Mouse (Mus musculus) brain, embryonic 14.5 days (tissue): ENCODE data around the gene Nfkb2. TPM values are rescaled to one million over a fixed set of nuclear protein-coding genes. Genes with fewer than 3 reads are reported as not detected.

Source experiments
- DNase-seq: peaks from one replicate; pipeline ENCODE4 v3.0.0-alpha.2; 2011; ENCODE audit warnings: low read depth
- CTCF ChIP-seq: fragments of 200-500 bp; IDR thresholded peaks from 2 replicates; pipeline ENCODE4 v1.5.1; 2012; ENCODE audit warnings: inconsistent platforms, mild to moderate bottlenecking, moderate library complexity, borderline replicate concordance; ENCODE audit not compliant: insufficient read depth, insufficient read length; ENCODE audit errors: extremely low read depth
- POLR2A ChIP-seq: fragments of 200-500 bp; IDR thresholded peaks from 2 replicates; pipeline ENCODE4 v1.6.1; 2012; ENCODE audit warnings: mild to moderate bottlenecking, inconsistent platforms, borderline replicate concordance; ENCODE audit not compliant: poor library complexity, insufficient read depth, insufficient read length, severe bottlenecking; ENCODE audit errors: extremely low read depth
- polyA plus RNA-seq: library from polyadenylated mRNA; depleted of rRNA; stranded (reverse); fragments of >200 nt; gene quantifications from 2 replicates; pipeline ENCODE4 v1.2.3, GENCODE M21; 2012

Nfkb2 gene
- polyA plus RNA-seq, 1 experiment, result 4.3 TPM

- no peak for TF ChIP-seq POLR2A
- no peak for TF ChIP-seq CTCF
- no peak for DNase-seq
Measured at GRCm38 (mm10) chr19:46309651-46310305, 5.7 kb downstream of the Nfkb2 start.

- DNase-seq, result no peak
- TF ChIP-seq CTCF (no peak), POLR2A (no peak)
Measured at GRCm38 (mm10) chr19:46310312-46310865, 6.3 kb downstream of the Nfkb2 start.

GRCm38 (mm10) chr19:46311341-46311740, 7.2 kb downstream of the Nfkb2 start:
- DNase-seq, result no peak
- TF ChIP-seq CTCF, result no peak

DNA sequence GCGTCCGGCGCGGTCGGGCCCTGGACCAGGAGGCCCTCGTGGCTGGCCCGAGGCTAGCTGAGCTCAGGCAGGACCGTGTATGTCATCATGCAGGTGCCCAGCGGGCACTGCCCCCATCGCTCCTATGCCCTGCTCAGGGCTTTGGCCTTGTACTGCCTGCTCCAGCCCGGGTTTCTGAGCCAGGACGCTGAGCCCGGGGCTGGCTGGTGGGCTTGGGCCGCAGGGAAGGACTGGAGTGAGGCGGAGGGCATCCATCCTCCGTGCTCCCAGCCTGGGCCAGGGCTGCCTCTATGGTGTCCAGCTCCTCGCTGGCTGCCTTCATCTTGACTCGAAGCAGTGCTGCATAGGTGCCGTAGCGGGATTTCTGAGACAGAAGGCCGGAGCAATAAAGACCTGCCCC, 8.4 kb downstream of the Nfkb2 start:
- no peak for DNase-seq
- no peak for TF ChIP-seq POLR2A

DNA sequence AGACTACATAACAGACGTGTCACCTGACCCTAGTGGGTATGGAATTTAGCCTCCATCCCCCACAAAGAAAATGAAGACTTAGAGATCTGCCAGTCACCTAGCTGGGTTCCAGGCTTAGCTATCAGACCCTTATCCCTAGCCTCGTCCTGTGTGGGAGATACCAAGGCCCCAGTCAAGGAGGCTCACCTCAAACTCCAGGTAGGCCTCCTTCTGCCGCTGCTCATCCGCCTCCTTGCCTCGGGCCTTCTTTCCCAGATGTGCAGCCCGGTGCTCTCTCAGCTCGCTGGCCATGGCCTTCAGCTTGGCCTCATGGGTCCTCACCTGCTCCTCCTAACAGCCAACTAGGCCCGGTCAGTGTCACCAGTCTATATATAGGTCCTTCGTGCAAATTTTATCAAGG, 9.0 kb downstream of the Nfkb2 start:
- no peak for TF ChIP-seq CTCF
- TF ChIP-seq POLR2A, result no peak
- DNase-seq, result no peak

- TF ChIP-seq CTCF (no peak), POLR2A (no peak)
- DNase-seq, result no peak
Measured at GRCm38 (mm10) chr19:46313591-46313990, 9.5 kb downstream of the Nfkb2 start.

- DNase-seq, result no peak
- TF ChIP-seq POLR2A (no peak), CTCF (no peak)
Measured at GRCm38 (mm10) chr19:46314151-46314601, 10.1 kb downstream of the Nfkb2 start.

GRCm38 (mm10) chr19:46314872-46315742, 11.0 kb downstream of the Nfkb2 start:
- DNase-seq, result no peak
- TF ChIP-seq POLR2A (no peak), CTCF (no peak)

DNA sequence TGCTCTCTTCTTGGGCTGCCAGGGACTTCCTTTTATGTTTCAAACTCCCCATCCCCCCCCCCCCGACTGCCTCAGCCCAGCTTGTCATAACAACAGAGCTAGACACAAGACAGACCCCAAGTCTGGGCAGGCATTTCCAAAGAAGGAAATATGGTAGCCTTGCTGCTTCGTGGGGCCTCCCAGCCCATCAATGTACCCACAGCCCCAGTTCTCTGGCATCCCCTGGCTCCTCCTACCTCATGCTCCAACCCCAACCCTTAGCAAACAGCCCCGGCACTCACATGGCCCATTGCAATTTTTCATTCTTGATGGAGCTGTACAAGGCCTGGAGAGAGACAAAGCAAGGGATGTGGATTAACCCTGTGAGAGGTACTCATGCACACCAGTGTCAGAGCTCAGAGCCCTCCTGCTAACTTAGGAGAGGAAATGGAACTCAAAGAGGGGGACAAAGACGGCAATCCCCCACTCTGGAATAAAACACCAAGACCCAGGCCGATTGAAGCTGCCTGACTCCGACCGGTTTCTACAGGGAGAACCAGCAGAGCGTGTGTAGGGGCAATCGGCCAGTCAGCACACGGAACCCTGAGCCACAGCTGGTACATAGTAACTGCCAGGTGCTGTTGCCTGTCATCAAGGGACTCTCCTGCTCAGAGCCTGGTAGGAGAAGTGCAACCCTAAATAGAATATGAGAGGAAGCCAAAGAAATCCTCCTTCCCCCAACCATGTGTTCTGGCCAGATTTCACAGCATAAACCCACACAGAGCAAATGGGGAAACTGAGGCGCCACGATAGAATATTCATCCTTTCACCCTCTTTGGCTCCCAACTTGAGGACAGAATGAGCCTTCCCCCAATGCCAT, 11.9 kb downstream of the Nfkb2 start:
- TF ChIP-seq POLR2A (no peak), CTCF (no peak)
- no peak for DNase-seq

DNA sequence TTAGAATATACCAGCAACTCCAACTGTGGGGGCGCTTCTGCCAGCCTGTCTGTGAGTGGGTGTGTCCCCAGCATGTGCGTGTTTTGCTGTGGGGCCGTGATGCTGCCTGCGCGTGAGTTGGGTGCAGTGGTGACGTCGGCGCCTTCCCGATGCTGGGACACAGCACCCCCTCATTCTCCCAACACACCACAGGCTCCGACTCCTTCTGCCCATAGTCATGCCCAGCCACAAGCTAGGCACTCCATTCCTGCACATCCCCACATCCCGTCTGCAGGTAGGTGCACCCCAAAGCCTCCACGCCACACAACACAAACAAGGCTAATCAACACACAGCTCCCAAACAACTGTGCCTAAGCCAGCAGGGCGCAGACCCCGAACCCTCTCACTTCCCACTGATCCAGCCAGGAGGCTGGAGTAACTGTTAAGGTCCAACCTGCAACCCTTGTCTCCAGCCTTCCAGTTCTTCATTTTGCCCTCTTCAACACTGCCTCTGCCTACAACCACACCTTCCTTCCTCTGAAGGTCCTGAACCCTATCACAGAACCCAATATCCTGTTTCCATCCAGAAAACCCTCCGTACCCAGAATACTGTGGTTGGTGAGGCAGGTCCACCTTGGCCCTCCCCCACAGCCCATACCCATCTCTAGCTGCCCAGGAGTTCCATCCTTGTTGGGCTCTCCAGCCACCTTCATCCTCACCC, 12.9 kb downstream of the Nfkb2 start:
- no peak for DNase-seq
- TF ChIP-seq CTCF (no peak), POLR2A (no peak)
